Mouse (Mus musculus) erythroblast, embryonic 14.5 days (primary cell): ENCODE data around the gene Mfng.

Source experiments
- GATA1 ChIP-seq: IDR thresholded peaks from 2 replicates; pipeline ENCODE4 v1.6.1; 2012; ENCODE audit warnings: low read length, inconsistent platforms, mixed read lengths
- TAL1 ChIP-seq: IDR thresholded peaks from 3 replicates; pipeline ENCODE4 v1.6.1; 2012; ENCODE audit warnings: low read length, inconsistent platforms, mixed read lengths

- no peak for TF ChIP-seq TAL1
- no peak for TF ChIP-seq GATA1
Measured at GRCm38 (mm10) chr15:78813603-78814002, 40.3 kb upstream of the Mfng start.
